ENCODE assay signal across 12 mouse cellular contexts in genomic region chr19:19246837-19247560, GRCm38 (mm10).
A peak's percentile ranks its signal among the peaks of the same experiment; 100 is the strongest.
DNase-seq lines count a peak whose midpoint lies in the region; ATAC-seq lines count a peak whose summit lies in the region.
"Had no signal": no experiment of that assay in that cellular context is flagged by ENCODE, and none has a peak within 500 bp of the region (broad histone marks: within the 10 kb centered on the region; RNA-seq: fewer than 3 reads in every experiment).

No protein-coding gene starts in this region.

- H3K9ac ChIP-seq in hindbrain, embryonic 11.5 days (ENCODE audit: low read depth, low read length) = no peak overlapping the region
- H3K9ac ChIP-seq: heart, embryonic 13.5 days had no signal

- peak; percentile 57 for ATAC-seq in frontal cortex, adult (ENCODE audit: low TSS enrichment)
- peak; percentile 70 for ATAC-seq in hindbrain, embryonic 11.5 days (ENCODE audit: low FRiP score)

- H3K4me3 ChIP-seq in hindbrain, embryonic 11.5 days (ENCODE audit: low read depth, low read length) = no peak overlapping the region
- H3K4me3 ChIP-seq: heart, embryonic 13.5 days had no signal

- H3K4me1 ChIP-seq in hindbrain, embryonic 11.5 days (replicated peaks; ENCODE audit: control insufficient read depth, insufficient read depth, low read length) = no peaks in the 10 kb centered on the region
- H3K4me1 ChIP-seq: heart, embryonic 13.5 days had no signal

- H3K9me3 ChIP-seq in hindbrain, embryonic 11.5 days (ENCODE audit: control insufficient read depth, low read length) = no peaks in the 10 kb centered on the region
- H3K9me3 ChIP-seq: heart, embryonic 13.5 days had no signal

- H3K27me3 ChIP-seq in hindbrain, embryonic 11.5 days (ENCODE audit: control insufficient read depth, insufficient read depth, low read length) = no peaks in the 10 kb centered on the region
- H3K27me3 ChIP-seq: heart, embryonic 13.5 days had no signal

- H3K36me3 ChIP-seq in hindbrain, embryonic 11.5 days (ENCODE audit: control insufficient read depth, insufficient read depth, low read length) = no peaks in the 10 kb centered on the region
- H3K36me3 ChIP-seq: heart, embryonic 13.5 days had no signal

- H3K27ac ChIP-seq in hindbrain, embryonic 11.5 days (ENCODE audit: low read depth, low read length) = no peak overlapping the region
- H3K27ac ChIP-seq: heart, embryonic 13.5 days had no signal

- no peak for DNase-seq in frontal cortex, postnatal 25 days (ENCODE audit: low spot score in 2 of 2)
- DNase-seq in embryo, embryonic 10.5 days (ENCODE audit: low spot score) = peak; percentile 40
- peak; percentile 24 for DNase-seq in hindbrain, embryonic 11.5 days (ENCODE audit: low spot score)
- peak; percentile 78 for DNase-seq in retina, postnatal 1 day
- no peak for DNase-seq in layer of hippocampus, postnatal 10 days (ENCODE audit: low spot score in 2 of 2)
- DNase-seq in gastrocnemius, postnatal 25 days = no peak
- no peak for DNase-seq in heart, postnatal 4 days
- DNase-seq: cerebellum, adult 8-10 months; kidney, adult 2 months; layer of hippocampus, postnatal 36 days had no signal

- no peak overlapping the region for H3K4me2 ChIP-seq in hindbrain, embryonic 11.5 days (replicated peaks; ENCODE audit: low read depth, low read length)
- H3K4me2 ChIP-seq: heart, embryonic 13.5 days had no signal

- WGBS in hindbrain, embryonic 11.5 days = 52% methylated on average over 5 of the region's 5 CpGs

Comparison
In these comparisons a context has a peak if more than half of its experiments do, and no peak if none do; other contexts are left out.
1. DNase-seq: peak in embryo, embryonic 10.5 days (single experiment), hindbrain, embryonic 11.5 days (single experiment) and retina, postnatal 1 day (single experiment); none in frontal cortex, postnatal 25 days (0 of 2), layer of hippocampus, postnatal 10 days (0 of 2), gastrocnemius, postnatal 25 days (single experiment) and heart, postnatal 4 days (single experiment).